Mouse (Mus musculus) bone marrow macrophage, adult 2 months (primary cell): ENCODE measurements around the gene Kcnma1.

Source experiments
- CTCF ChIP-seq: IDR thresholded peaks from 2 replicates; pipeline ENCODE4 v1.5.1; 2012; ENCODE audit warnings: low read depth, mild to moderate bottlenecking, low read length, moderate library complexity
- POLR2A ChIP-seq: IDR thresholded peaks from 2 replicates; pipeline ENCODE4 v1.6.1; 2012; ENCODE audit warnings: mild to moderate bottlenecking, low read depth, low read length, borderline replicate concordance

DNA sequence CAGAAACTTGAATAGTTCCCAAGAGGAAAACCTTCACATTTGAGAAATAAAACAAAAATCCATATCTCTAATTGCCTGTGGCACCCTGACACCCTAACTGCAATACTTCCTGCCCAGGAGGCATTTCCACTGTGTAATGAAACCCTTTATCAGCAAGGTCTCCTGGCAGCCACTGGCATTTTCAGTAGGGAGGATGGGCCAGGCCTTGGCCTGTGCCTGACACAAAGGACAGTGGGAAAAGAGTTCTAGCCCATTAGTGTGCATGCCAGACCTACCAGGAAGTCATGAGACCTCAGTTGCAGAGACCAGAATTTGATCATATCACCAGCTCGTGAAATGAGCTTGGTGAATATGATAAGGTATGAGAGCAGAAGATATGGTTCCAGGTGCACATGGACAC lies 488.4 kb downstream of the Kcnma1 start:
- no peak for TF ChIP-seq CTCF
- TF ChIP-seq POLR2A, result no peak
